ENCODE assay signal across 8 mouse cellular contexts in genomic region chr2:167544004-167544356, GRCm38 (mm10). TPM values are rescaled to one million over a fixed set of nuclear protein-coding genes. Genes with fewer than 3 reads are reported as not detected.
DNase-seq lines count a peak whose midpoint lies in the region; ATAC-seq and TF ChIP-seq lines count a peak whose summit lies in the region.

No protein-coding gene starts in this region.

- no peak for TF ChIP-seq POLR2A in limb, embryonic 14.5 days (IDR thresholded peaks at IDR 0.05; ENCODE audit: borderline replicate concordance, extremely low read depth, insufficient read depth, insufficient read length)

- peak overlapping the region; percentile 95 for H3K27ac ChIP-seq in heart, embryonic 12.5 days (ENCODE audit: poor library complexity, severe bottlenecking)
- peak overlapping the region; percentile 95 for H3K27ac ChIP-seq in limb, embryonic 14.5 days (replicated peaks; ENCODE audit: low read depth, low read length)
- peak overlapping the region; percentile 99 for H3K27ac ChIP-seq in stomach, embryonic 14.5 days (ENCODE audit: low read length)

- H3K36me3 ChIP-seq in heart, embryonic 12.5 days = peaks cover 12% of the 10 kb centered on the region
- peaks cover 46% of the 10 kb centered on the region for H3K36me3 ChIP-seq in limb, embryonic 14.5 days (ENCODE audit: control insufficient read depth, insufficient read depth, low read length)
- peaks cover 7% of the 10 kb centered on the region; the same call in 1 of the 2 replicates for H3K36me3 ChIP-seq in stomach, embryonic 14.5 days (ENCODE audit: control insufficient read depth, insufficient read depth, low read length)

- 0 out of 2 replicates have a peak, but pooled peaks have one; percentile 35 for ATAC-seq in heart, embryonic 12.5 days (ENCODE audit: insufficient number of reproducible peaks, low FRiP score)
- ATAC-seq in limb, embryonic 14.5 days (ENCODE audit: low FRiP score, low read depth) = no peak
- peak; percentile 46 for ATAC-seq in stomach, embryonic 14.5 days (ENCODE audit: insufficient number of reproducible peaks, insufficient read depth, low FRiP score, low read depth)

- H3K9ac ChIP-seq in heart, embryonic 12.5 days = peak overlapping the region; percentile 59; the same call in 1 of the 2 replicates
- H3K9ac ChIP-seq in limb, embryonic 14.5 days (ENCODE audit: low read depth, low read length, severe bottlenecking) = peak overlapping the region; percentile 40
- H3K9ac ChIP-seq in stomach, embryonic 14.5 days (replicated peaks; ENCODE audit: low read depth, low read length) = peak overlapping the region; percentile 18; the same call in 1 of the 2 replicates

- 6% methylated on average over 4 of the region's 4 CpGs for WGBS in heart, embryonic 12.5 days
- 4% methylated on average over 4 of the region's 4 CpGs for WGBS in limb, embryonic 14.5 days
- WGBS in stomach, embryonic 14.5 days = 10% methylated on average over 4 of the region's 4 CpGs

- H3K27me3 ChIP-seq in heart, embryonic 12.5 days (replicated peaks) = peaks cover 5% of the 10 kb centered on the region; the same call in 1 of the 2 replicates
- H3K27me3 ChIP-seq in limb, embryonic 14.5 days (ENCODE audit: control insufficient read depth, insufficient read depth, low read length) = no peaks in the 10 kb centered on the region
- no peaks in the 10 kb centered on the region for H3K27me3 ChIP-seq in stomach, embryonic 14.5 days (ENCODE audit: control insufficient read depth, insufficient read depth, low read length)

- peaks cover 57% of the 10 kb centered on the region for H3K4me1 ChIP-seq in heart, embryonic 12.5 days (replicated peaks)
- peaks cover 59% of the 10 kb centered on the region for H3K4me1 ChIP-seq in limb, embryonic 14.5 days (ENCODE audit: control insufficient read depth, insufficient read depth, low read length)
- H3K4me1 ChIP-seq in stomach, embryonic 14.5 days (ENCODE audit: control insufficient read depth, insufficient read depth, low read length) = peaks cover 38% of the 10 kb centered on the region

- H3K9me3 ChIP-seq in heart, embryonic 12.5 days (replicated peaks) = no peaks in the 10 kb centered on the region
- H3K9me3 ChIP-seq in limb, embryonic 14.5 days (ENCODE audit: control insufficient read depth, low read length) = no peaks in the 10 kb centered on the region
- H3K9me3 ChIP-seq in stomach, embryonic 14.5 days (ENCODE audit: control insufficient read depth, low read depth, low read length) = no peaks in the 10 kb centered on the region

- H3K4me3 ChIP-seq in heart, embryonic 12.5 days = no peak overlapping the region
- H3K4me3 ChIP-seq in limb, embryonic 14.5 days (replicated peaks; ENCODE audit: low read length) = 0 out of 2 replicates have a peak overlapping the region, but pooled peaks have one; percentile 7
- no peak overlapping the region for H3K4me3 ChIP-seq in stomach, embryonic 14.5 days (ENCODE audit: low read depth, low read length)

- DNase-seq in retina, postnatal 1 day = peak; percentile 57
- DNase-seq in retina, embryonic 14.5 days (ENCODE audit: low spot score) = no peak
- DNase-seq in limb, embryonic 14.5 days (ENCODE audit: low spot score) = no peak
- DNase-seq in cerebellum, adult 11 months = no peak
- DNase-seq in layer of hippocampus, adult 9-11 months = no peak
- no peak for DNase-seq in gastrocnemius, postnatal 10 days

- peak overlapping the region; percentile 30; the same call in 1 of the 2 replicates for H3K4me2 ChIP-seq in heart, embryonic 12.5 days
- peak overlapping the region; percentile 82; the same call in 1 of the 2 replicates for H3K4me2 ChIP-seq in limb, embryonic 14.5 days (replicated peaks; ENCODE audit: low read depth, low read length, severe bottlenecking)
- no peak overlapping the region for H3K4me2 ChIP-seq in stomach, embryonic 14.5 days (replicated peaks; ENCODE audit: low read depth, low read length)

RNA-seq across cellular contexts. Expression of gene Snai1, which starts 6.0 kb away (rescaled TPM):
- 18.8 and 21.4 TPM in 2 replicates for polyA plus RNA-seq in heart, embryonic 12.5 days (2016; fragmentation: Nextera tagmentation; extraction: Ambion mirVana)
- 123 and 187 TPM in 2 replicates for polyA plus RNA-seq in limb, embryonic 14.5 days (2012; rRNA removed)
- 67.9 and 69.1 TPM in 2 replicates for polyA plus RNA-seq in limb, embryonic 14.5 days (2014; fragmentation: Nextera tagmentation; extraction: Ambion mirVana)
- polyA plus RNA-seq in stomach, embryonic 14.5 days (2014; fragmentation: Nextera tagmentation; extraction: Ambion mirVana) = 11.6 and 12.9 TPM in 2 replicates
- total RNA-seq in gastrocnemius, postnatal 10 days (2021) = 1 to 10 TPM; 3.9 to 5.7 TPM

RNA-seq across cellular contexts. Expression of gene Spata2, which starts 51.3 kb away (rescaled TPM):
- polyA plus RNA-seq in heart, embryonic 12.5 days (2016; fragmentation: Nextera tagmentation; extraction: Ambion mirVana) = 14.6 and 15.4 TPM in 2 replicates
- polyA plus RNA-seq in limb, embryonic 14.5 days (2012; rRNA removed) = 17.8 and 23.0 TPM in 2 replicates
- polyA plus RNA-seq in limb, embryonic 14.5 days (2014; fragmentation: Nextera tagmentation; extraction: Ambion mirVana) = 12.3 and 12.4 TPM in 2 replicates
- polyA plus RNA-seq in stomach, embryonic 14.5 days (2014; fragmentation: Nextera tagmentation; extraction: Ambion mirVana) = 11.2 and 13.1 TPM in 2 replicates
- 10 to 100 TPM; 14.9 to 15.6 TPM for total RNA-seq in gastrocnemius, postnatal 10 days (2021)

RNA-seq across cellular contexts. Expression of gene Rnf114, which starts 51.5 kb away (rescaled TPM):
- 61.4 and 62.9 TPM in 2 replicates for polyA plus RNA-seq in heart, embryonic 12.5 days (2016; fragmentation: Nextera tagmentation; extraction: Ambion mirVana)
- 83.6 and 102 TPM in 2 replicates for polyA plus RNA-seq in limb, embryonic 14.5 days (2012; rRNA removed)
- 78.1 and 81.9 TPM in 2 replicates for polyA plus RNA-seq in limb, embryonic 14.5 days (2014; fragmentation: Nextera tagmentation; extraction: Ambion mirVana)
- polyA plus RNA-seq in stomach, embryonic 14.5 days (2014; fragmentation: Nextera tagmentation; extraction: Ambion mirVana) = 78.2 and 83.2 TPM in 2 replicates
- total RNA-seq in gastrocnemius, postnatal 10 days (2021) = 10 to 100 TPM; 16.8 to 18.3 TPM
